Mouse (Mus musculus) layer of hippocampus, postnatal 10 days (tissue): ENCODE data around the gene Gm9513. TPM values are rescaled to one million over a fixed set of nuclear protein-coding genes. Genes with fewer than 3 reads are reported as not detected.

ENCODE experiments used
- DNase-seq, 2 experiments: peaks; one replicate each; pipeline ENCODE4 v3.0.0; 2021; ENCODE audit warnings: low spot score in 2 of 2
- long read RNA-seq: library from polyadenylated mRNA; stranded (forward); transcript quantifications from one replicate; pipeline ENCODE4 v2.0.0, GENCODE M21; 2023
- total RNA-seq, 2 experiments: library from RNA; stranded (reverse); gene quantifications; 2 replicates each; pipeline ENCODE4 v1.2.3; 2021

Gene Gm9513
- not detected for total RNA-seq
- long read RNA-seq = 0 reads

DNA sequence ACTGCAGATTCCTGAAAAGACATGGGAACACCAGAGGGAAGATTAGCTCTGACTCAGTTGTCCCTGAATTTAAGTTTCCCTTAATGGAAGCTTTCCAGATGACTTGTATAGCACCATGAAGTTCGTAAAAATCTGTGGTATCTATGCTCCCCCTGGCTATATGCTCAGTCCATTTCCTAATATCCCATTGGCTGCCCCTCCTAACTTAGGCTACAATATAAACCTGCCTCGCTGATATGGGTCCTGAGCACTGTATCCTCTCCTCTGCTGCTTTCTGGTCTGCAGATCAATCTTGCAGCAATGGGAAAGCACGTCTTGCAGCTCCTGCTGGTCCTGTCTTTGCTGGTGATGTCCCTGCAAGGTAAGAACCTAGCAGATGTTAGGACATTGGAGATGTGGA, at the start of gene Gm9513:
TSS of gene Gm9513 (plus strand) at position 301 of the 400 bp plus-strand sequence.
- no peak for DNase-seq

DNA sequence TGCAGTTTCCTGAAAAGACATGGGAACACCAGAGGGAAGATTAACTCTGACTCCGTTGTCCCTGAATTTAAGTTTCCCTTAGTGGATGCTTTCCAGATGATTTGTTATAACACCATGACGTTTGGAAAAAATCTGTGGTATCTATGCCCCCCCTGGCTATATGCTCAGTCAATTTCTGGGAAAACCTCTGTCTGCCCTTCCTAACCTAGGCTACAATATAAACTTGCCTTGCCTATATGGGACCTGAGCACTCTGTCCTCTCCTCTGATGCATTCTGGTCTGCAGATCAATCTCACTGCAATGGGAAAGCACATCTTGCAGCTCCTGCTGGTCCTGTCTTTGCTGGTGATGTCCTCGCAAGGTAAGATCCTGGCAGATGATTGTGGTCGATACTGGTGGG, 43.9 kb upstream of the Gm9513 start, which contains the start of gene Gm7257:
TSS of gene Gm7257 (plus strand) at position 301 of the 400 bp plus-strand sequence.
- DNase-seq = no peak

DNA sequence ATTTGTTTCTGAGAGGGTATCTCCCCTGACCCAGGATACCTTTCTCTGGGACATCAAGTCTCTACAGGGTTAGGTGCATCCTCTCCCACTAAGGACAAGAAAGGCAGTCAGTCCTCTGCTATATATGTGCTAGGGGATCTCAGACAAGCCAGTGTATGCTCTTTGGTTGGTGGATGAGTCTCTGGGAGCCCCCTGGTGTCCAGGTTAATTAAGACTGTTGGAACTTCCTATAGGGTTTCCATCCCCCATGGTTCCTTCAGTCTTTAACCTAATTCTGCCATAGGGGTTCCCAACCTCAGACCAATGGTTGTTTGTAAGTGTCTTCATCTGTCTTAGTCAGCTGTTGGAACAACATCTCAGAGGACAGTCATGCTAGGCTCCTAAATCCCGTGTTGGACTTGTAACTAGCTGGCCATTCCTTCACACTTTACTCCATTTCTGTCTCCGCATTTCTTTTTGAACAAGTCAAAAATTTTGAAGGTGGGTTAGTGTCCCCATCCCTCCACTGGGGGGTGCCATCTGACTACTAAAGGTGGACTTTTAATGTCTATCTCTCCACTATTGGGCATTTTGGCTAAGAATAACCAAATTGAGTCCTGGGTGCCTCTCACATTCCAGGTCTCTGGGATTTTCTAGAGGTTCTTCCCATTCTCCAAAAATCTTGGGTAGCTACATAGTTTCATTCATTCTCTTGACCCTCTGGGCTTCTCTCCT, 40.2 kb upstream of the Gm9513 start:
- DNase-seq = no peak

DNA sequence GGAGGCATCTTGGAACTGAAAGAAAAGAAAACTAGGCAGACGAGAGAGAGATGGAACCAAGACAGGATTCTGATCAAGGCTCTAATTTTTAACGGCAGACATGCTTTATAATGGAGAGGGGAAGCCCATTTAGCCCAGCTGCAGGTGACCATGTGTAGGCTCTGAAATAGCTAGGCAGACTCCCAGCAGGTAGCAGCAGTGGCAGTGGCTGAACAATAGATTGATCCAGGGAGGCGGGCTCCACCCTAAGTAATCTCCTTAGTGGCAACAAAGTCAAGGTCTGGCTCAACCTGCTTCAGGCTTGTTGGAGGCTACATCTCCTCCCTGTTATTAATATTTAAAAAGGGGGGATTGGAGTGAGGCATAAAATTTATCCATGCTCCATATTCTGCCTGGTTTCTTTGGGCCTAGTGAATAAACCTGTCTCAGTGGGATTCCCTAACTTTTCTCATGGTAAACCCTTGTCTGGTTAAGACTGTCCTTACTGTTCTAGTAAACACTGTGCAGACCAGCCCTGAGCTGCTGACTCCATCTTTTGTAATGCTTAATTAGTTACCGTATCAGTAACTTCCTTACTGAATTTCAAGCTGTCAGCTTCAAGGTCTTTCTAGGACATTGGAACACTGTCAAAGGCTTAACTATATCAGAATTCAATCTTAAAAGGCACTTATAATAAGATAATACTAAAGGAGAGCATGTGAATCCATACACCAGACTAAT, 19.2 kb downstream of the Gm9513 start:
- no peak for DNase-seq

DNA sequence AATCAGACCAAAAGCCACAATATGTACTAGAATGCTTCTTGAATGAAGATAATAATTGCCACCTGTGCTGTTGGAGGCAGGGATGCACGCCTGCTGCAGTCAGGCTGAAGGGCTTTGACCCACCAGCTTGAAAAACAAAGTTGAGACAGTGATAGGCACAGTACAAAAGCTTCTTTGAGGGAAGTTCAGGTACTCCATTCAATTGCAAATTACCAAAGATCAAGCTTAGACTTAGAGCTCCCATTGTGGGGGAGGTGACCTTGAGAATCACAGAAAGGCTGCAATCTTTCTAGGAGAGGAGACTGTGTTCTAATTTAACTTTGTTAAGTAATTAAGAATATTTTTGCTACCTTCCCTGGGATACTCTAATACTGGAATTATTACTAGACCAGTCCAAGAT, 20.4 kb downstream of the Gm9513 start:
- no peak for DNase-seq

DNA sequence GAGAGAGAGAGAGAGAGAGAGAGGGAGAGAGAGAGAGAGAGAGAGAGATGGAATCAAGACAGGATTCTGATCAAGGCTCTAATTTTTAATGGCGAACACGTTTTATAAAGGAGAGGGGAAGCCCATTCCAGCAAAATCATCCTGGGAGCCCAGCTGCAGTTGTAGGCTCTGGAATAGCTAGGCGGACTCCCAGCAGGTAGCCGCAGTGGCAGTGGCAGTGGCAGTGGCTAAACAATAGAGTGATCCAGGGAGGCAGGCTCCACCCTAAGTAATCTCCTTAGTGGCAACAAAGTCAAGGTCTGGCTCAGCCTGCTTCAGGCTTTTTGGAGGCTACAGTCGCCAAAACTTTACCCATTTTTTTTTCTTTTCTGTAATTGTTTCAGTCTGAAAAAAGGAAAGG, 28.8 kb downstream of the Gm9513 start:
- no peak for DNase-seq

Other genes with a start within 250 kb of the Gm9513 start
- gene Gm7257, start 43.8 kb upstream of the Gm9513 start, total RNA-seq = not detected
- not detected for gene Gm5615, start 66.3 kb downstream of the Gm9513 start, total RNA-seq
- not detected for gene Gm17689, start 107.0 kb downstream of the Gm9513 start, total RNA-seq
- not detected for gene A630095E13Rik, start 167.7 kb downstream of the Gm9513 start, total RNA-seq
- not detected for gene Acrv1, start 217.6 kb downstream of the Gm9513 start, total RNA-seq